Mouse (Mus musculus) lung, postnatal 0 days (tissue): Measurements from ENCODE around the gene Zhx3.

Experiments used
- CTCF ChIP-seq: IDR thresholded peaks from 2 replicates; pipeline ENCODE4 v1.5.1; 2016; ENCODE audit warnings: antibody characterized with exemption, mild to moderate bottlenecking
- EP300 ChIP-seq: IDR thresholded peaks from 2 replicates; pipeline ENCODE4 v1.6.1; 2016; ENCODE audit warnings: antibody characterized with exemption, mild to moderate bottlenecking, control low read depth

DNA sequence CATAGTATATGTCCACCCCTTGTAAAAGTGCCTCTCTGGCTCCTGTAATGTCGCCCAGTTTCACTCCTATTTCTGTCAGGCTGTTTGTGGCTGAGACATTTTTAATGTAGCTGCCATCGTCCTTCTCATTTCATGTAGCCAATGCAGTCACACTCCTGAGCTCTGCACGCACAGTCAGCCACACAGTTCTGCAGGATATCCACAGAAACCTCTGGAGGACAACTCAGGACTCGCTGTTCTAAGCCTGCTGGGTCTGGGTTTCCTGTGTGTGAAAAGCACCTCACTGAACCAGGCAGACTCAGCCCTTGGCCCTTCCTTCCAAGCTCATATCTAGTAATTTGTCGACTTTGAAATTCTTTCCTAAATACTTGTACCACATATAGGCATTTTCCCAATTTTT lies 148.3 kb downstream of the Zhx3 start:
- no peak for TF ChIP-seq CTCF
- TF ChIP-seq EP300, result no peak
